In the genomic region with DNA sequence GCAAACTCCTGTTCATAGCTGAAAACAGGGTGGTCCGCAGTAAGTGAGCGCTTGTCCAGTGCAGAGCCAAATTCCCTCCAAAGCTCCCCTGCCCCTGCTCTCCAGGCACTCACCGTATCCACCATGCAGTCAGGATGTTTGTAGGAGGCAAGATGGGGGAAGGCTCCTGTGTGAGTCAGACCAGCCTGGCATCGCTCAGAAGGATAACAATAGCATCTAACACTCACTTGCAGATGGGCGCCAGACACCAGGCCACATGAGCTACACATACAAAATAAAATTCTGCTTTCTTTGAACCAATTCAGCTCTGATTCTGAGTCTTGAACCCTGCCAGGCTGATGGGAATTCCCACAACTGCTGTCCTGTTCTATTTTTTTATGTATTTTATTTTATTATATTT, we compare ENCODE assay signal across 18 mouse cellular contexts. TPM values are rescaled to one million over a fixed set of nuclear protein-coding genes. Genes with fewer than 3 reads are reported as not detected.
DNase-seq lines count a peak whose midpoint lies in the region; ATAC-seq and TF ChIP-seq lines count a peak whose summit lies in the region.
"Had no signal": no experiment of that assay in that cellular context is flagged by ENCODE, and none has a peak within 500 bp of the region (broad histone marks: within the 10 kb centered on the region; RNA-seq: fewer than 3 reads in every experiment).

No protein-coding gene starts in this region.

- ATAC-seq in hindbrain, embryonic 16.5 days = no peak
- ATAC-seq in liver, postnatal 0 days = no peak
- ATAC-seq: forebrain, embryonic 15.5 days; intestine, embryonic 15.5 days had no signal

- no peaks in the 10 kb centered on the region for H3K9me3 ChIP-seq in hindbrain, embryonic 16.5 days (ENCODE audit: control insufficient read depth, low read length)
- H3K9me3 ChIP-seq in liver, postnatal 0 days (ENCODE audit: low read length) = no peaks in the 10 kb centered on the region
- H3K9me3 ChIP-seq: embryonic facial prominence, embryonic 12.5 days; forebrain, embryonic 15.5 days; hindbrain, embryonic 12.5 days; intestine, embryonic 15.5 days; liver, embryonic 15.5 days; neural tube, embryonic 13.5 days had no signal

- no peaks in the 10 kb centered on the region for H3K4me1 ChIP-seq in hindbrain, embryonic 16.5 days (ENCODE audit: control insufficient read depth, insufficient read depth, low read depth, low read length)
- no peaks in the 10 kb centered on the region for H3K4me1 ChIP-seq in liver, postnatal 0 days (ENCODE audit: insufficient read depth)
- H3K4me1 ChIP-seq: embryonic facial prominence, embryonic 12.5 days; forebrain, embryonic 15.5 days; hindbrain, embryonic 12.5 days; intestine, embryonic 15.5 days; liver, embryonic 15.5 days had no signal

- no peak overlapping the region for H3K4me2 ChIP-seq in hindbrain, embryonic 16.5 days (ENCODE audit: low read length)
- no peak overlapping the region for H3K4me2 ChIP-seq in liver, postnatal 0 days (ENCODE audit: low read depth, low read length)
- H3K4me2 ChIP-seq: embryonic facial prominence, embryonic 12.5 days; forebrain, embryonic 15.5 days; hindbrain, embryonic 12.5 days; intestine, embryonic 15.5 days; liver, embryonic 15.5 days; neural tube, embryonic 13.5 days had no signal

- H3K4me3 ChIP-seq in hindbrain, embryonic 16.5 days (ENCODE audit: low read length) = no peak overlapping the region
- no peak overlapping the region for H3K4me3 ChIP-seq in liver, postnatal 0 days (ENCODE audit: low read depth, low read length)
- H3K4me3 ChIP-seq: embryonic facial prominence, embryonic 12.5 days; forebrain, embryonic 15.5 days; hindbrain, embryonic 12.5 days; intestine, embryonic 15.5 days; liver, embryonic 15.5 days; neural tube, embryonic 13.5 days had no signal

- TF ChIP-seq CTCF in liver, postnatal 0 days (IDR thresholded peaks at IDR 0.05; ENCODE audit: low read depth) = no peak

- no peak for TF ChIP-seq EP300 in liver, postnatal 0 days (IDR thresholded peaks at IDR 0.05; ENCODE audit: low read depth)

- no peak overlapping the region for H3K27ac ChIP-seq in hindbrain, embryonic 16.5 days (ENCODE audit: low read depth, low read length)
- no peak overlapping the region for H3K27ac ChIP-seq in liver, postnatal 0 days (ENCODE audit: low read depth)
- H3K27ac ChIP-seq: embryonic facial prominence, embryonic 12.5 days; forebrain, embryonic 15.5 days; hindbrain, embryonic 12.5 days; intestine, embryonic 15.5 days; liver, embryonic 15.5 days; neural tube, embryonic 13.5 days had no signal

- H3K27me3 ChIP-seq in hindbrain, embryonic 16.5 days (replicated peaks; ENCODE audit: control insufficient read depth, insufficient read depth, low read length) = no peaks in the 10 kb centered on the region
- H3K27me3 ChIP-seq in liver, postnatal 0 days (ENCODE audit: insufficient read depth, low read length) = no peaks in the 10 kb centered on the region
- H3K27me3 ChIP-seq: embryonic facial prominence, embryonic 12.5 days; forebrain, embryonic 15.5 days; hindbrain, embryonic 12.5 days; intestine, embryonic 15.5 days; liver, embryonic 15.5 days; neural tube, embryonic 13.5 days had no signal

- DNase-seq in heart, adult 11 months = peak; percentile 41
- DNase-seq in heart, adult 8-10 months (ENCODE audit: low spot score) = no peak
- DNase-seq in frontal cortex, postnatal 25 days (ENCODE audit: low spot score in 2 of 2) = peak; percentile 23 to 27
- DNase-seq in left cerebral cortex, adult 18-20 months (ENCODE audit: low spot score in 2 of 2) = peak; percentile 60 to 75
- DNase-seq in right cerebral cortex, postnatal 14 days = peak; percentile 17
- no peak for DNase-seq in lung, postnatal 4 days
- DNase-seq in liver, postnatal 0 days = no peak
- DNase-seq: adrenal gland, postnatal 10 days; cerebellum, adult 8-10 months; gastrocnemius, postnatal 10 days had no signal

- no peak overlapping the region for H3K9ac ChIP-seq in hindbrain, embryonic 16.5 days (ENCODE audit: low read depth, low read length)
- no peak overlapping the region for H3K9ac ChIP-seq in liver, postnatal 0 days (replicated peaks)
- H3K9ac ChIP-seq: embryonic facial prominence, embryonic 12.5 days; forebrain, embryonic 15.5 days; hindbrain, embryonic 12.5 days; intestine, embryonic 15.5 days; liver, embryonic 15.5 days; neural tube, embryonic 13.5 days had no signal

- no peaks in the 10 kb centered on the region for H3K36me3 ChIP-seq in hindbrain, embryonic 16.5 days (ENCODE audit: control insufficient read depth, insufficient read depth, low read length)
- H3K36me3 ChIP-seq in liver, postnatal 0 days (replicated peaks; ENCODE audit: insufficient read depth, low read length) = 0 out of 2 replicates have a peak, but pooled peaks cover 2% of the 10 kb centered on the region
- H3K36me3 ChIP-seq: embryonic facial prominence, embryonic 12.5 days; forebrain, embryonic 15.5 days; hindbrain, embryonic 12.5 days; intestine, embryonic 15.5 days; liver, embryonic 15.5 days; neural tube, embryonic 13.5 days had no signal

- WGBS in hindbrain, embryonic 16.5 days = 92% methylated on average over 5 of the region's 5 CpGs
- 79% methylated on average over 5 of the region's 5 CpGs for WGBS in liver, postnatal 0 days (ENCODE audit: insufficient replicate concordance)

RNA-seq across cellular contexts. Expression of gene Tacc2, which starts 26.3 kb away (rescaled TPM):
- total RNA-seq in heart, adult 8-10 months (2022) = 100 to 1,000 TPM; 403 to 491 (median 419) TPM
- total RNA-seq in left cerebral cortex, adult 18-20 months (2021) = 10 to 100 TPM; 61.9 to 68.9 TPM
- polyA plus RNA-seq in hindbrain, embryonic 16.5 days (2015; fragmentation: Nextera tagmentation; extraction: Ambion mirVana) = 49.7 and 57.8 TPM in 2 replicates
- polyA plus RNA-seq in liver, postnatal 0 days (2015; fragmentation: Nextera tagmentation; extraction: Ambion mirVana) = 3.5 and 3.8 TPM in 2 replicates
- total RNA-seq: monocyte, adult 5-6 weeks had no signal

RNA-seq across cellular contexts. Expression of gene Nsmce4a, which starts 30.6 kb away (rescaled TPM):
- 10 to 100 TPM; 38.8 to 51.0 (median 43.0) TPM for total RNA-seq in heart, adult 8-10 months (2022)
- total RNA-seq in left cerebral cortex, adult 18-20 months (2021) = 10 to 100 TPM; 40.3 to 44.7 TPM
- polyA plus RNA-seq in hindbrain, embryonic 16.5 days (2015; fragmentation: Nextera tagmentation; extraction: Ambion mirVana) = 72.9 and 75.7 TPM in 2 replicates
- polyA plus RNA-seq in liver, postnatal 0 days (2015; fragmentation: Nextera tagmentation; extraction: Ambion mirVana) = 67.8 and 72.6 TPM in 2 replicates

Comparison
In these comparisons a context has a peak if more than half of its experiments do, and no peak if none do; other contexts are left out.
1. DNase-seq: peak in heart, adult 11 months (single experiment), frontal cortex, postnatal 25 days (2 of 2), left cerebral cortex, adult 18-20 months (2 of 2) and right cerebral cortex, postnatal 14 days (single experiment); none in heart, adult 8-10 months (single experiment), lung, postnatal 4 days (0 of 2) and liver, postnatal 0 days (single experiment).
2. RNA of gene Tacc2, which starts 26.3 kb away (total RNA-seq): 403 to 491 TPM in heart, adult 8-10 months; 61.9 to 68.9 TPM in left cerebral cortex, adult 18-20 months; every median in the first group is over 4 times any median in the second.